10 mouse cellular contexts compared by ENCODE assay signal in genomic region chr16:19761691-19762090, GRCm38 (mm10). TPM values are rescaled to one million over a fixed set of nuclear protein-coding genes. Genes with fewer than 3 reads are reported as not detected.
DNase-seq lines count a peak whose midpoint lies in the region; ATAC-seq lines count a peak whose summit lies in the region.
"Had no signal": no experiment of that assay in that cellular context is flagged by ENCODE, and none has a peak within 500 bp of the region (broad histone marks: within the 10 kb centered on the region; RNA-seq: fewer than 3 reads in every experiment).

No protein-coding gene starts in this region.

- WGBS in heart, embryonic 14.5 days, result 41% methylated on average over 1 of the region's 1 CpGs
- 38% methylated on average over 1 of the region's 1 CpGs for WGBS in forebrain, embryonic 13.5 days
- WGBS in limb, embryonic 15.5 days, result 18% methylated on average over 1 of the region's 1 CpGs
- 38% methylated on average over 1 of the region's 1 CpGs for WGBS in neural tube, embryonic 12.5 days

- no peak for ATAC-seq in heart, embryonic 14.5 days (ENCODE audit: insufficient number of reproducible peaks, insufficient read depth, low FRiP score, low read depth)
- no peak for ATAC-seq in forebrain, embryonic 13.5 days
- no peak for ATAC-seq in limb, embryonic 15.5 days (ENCODE audit: insufficient number of reproducible peaks, low FRiP score, low TSS enrichment, low read depth)
- no peak for ATAC-seq in neural tube, embryonic 12.5 days (ENCODE audit: low FRiP score, low read depth)

- peaks cover 20% of the 10 kb centered on the region for H3K36me3 ChIP-seq in heart, embryonic 14.5 days (ENCODE audit: control insufficient read depth, insufficient read depth, low read length)
- H3K36me3 ChIP-seq in forebrain, embryonic 13.5 days (ENCODE audit: poor library complexity, severe bottlenecking), result peaks cover 26% of the 10 kb centered on the region
- peaks cover 12% of the 10 kb centered on the region for H3K36me3 ChIP-seq in limb, embryonic 15.5 days
- H3K36me3 ChIP-seq in neural tube, embryonic 12.5 days, result peaks cover 16% of the 10 kb centered on the region

- peak overlapping the region in 1 of 2 experiments; percentile 60; a peak in 3 of 4 replicates for H3K4me3 ChIP-seq in heart, embryonic 14.5 days (ENCODE audit: control insufficient read depth in 1 of 2, insufficient read depth in 1 of 2, low read depth in 1 of 2, low read length in 2 of 2)
- H3K4me3 ChIP-seq in forebrain, embryonic 13.5 days, result peak overlapping the region; percentile 77
- peak overlapping the region; percentile 56 for H3K4me3 ChIP-seq in limb, embryonic 15.5 days
- H3K4me3 ChIP-seq in neural tube, embryonic 12.5 days, result peak overlapping the region; percentile 76

- H3K4me2 ChIP-seq in heart, embryonic 14.5 days (ENCODE audit: low read length), result peak overlapping the region; percentile 92
- peak overlapping the region; percentile 79 for H3K4me2 ChIP-seq in forebrain, embryonic 13.5 days
- H3K4me2 ChIP-seq in limb, embryonic 15.5 days, result peak overlapping the region; percentile 85
- peak overlapping the region; percentile 67 for H3K4me2 ChIP-seq in neural tube, embryonic 12.5 days (replicated peaks)

- intact Hi-C loops in heart, postnatal 36 days (cut with DNase I), result no loop called here

- peaks cover 0 to 8% of the 10 kb centered on the region in 2 experiments; a peak in 3 of 4 replicates for H3K4me1 ChIP-seq in heart, embryonic 14.5 days (ENCODE audit: control insufficient read depth in 2 of 2, insufficient read depth in 2 of 2, low read length in 2 of 2)
- peaks cover 17% of the 10 kb centered on the region for H3K4me1 ChIP-seq in forebrain, embryonic 13.5 days
- peaks cover 5% of the 10 kb centered on the region; the same call in 1 of the 2 replicates for H3K4me1 ChIP-seq in limb, embryonic 15.5 days
- H3K4me1 ChIP-seq in neural tube, embryonic 12.5 days, result peaks cover 11% of the 10 kb centered on the region; the same call in 1 of the 2 replicates

- DNase-seq in heart, postnatal 36 days, result no peak
- DNase-seq in urinary bladder, postnatal 25 days (ENCODE audit: low spot score), result no peak
- no peak for DNase-seq in kidney, postnatal 14 days
- no peak for DNase-seq in urinary bladder, postnatal 36 days (ENCODE audit: low spot score in 2 of 2)

- H3K27ac ChIP-seq in heart, embryonic 14.5 days (replicated peaks in 1 of 2; ENCODE audit: control insufficient read depth in 1 of 2, insufficient read depth in 1 of 2, low read depth in 2 of 2, low read length in 2 of 2), result no peak overlapping the region
- H3K27ac ChIP-seq in forebrain, embryonic 13.5 days, result no peak overlapping the region
- no peak overlapping the region for H3K27ac ChIP-seq in limb, embryonic 15.5 days
- H3K27ac ChIP-seq in neural tube, embryonic 12.5 days, result no peak overlapping the region

- no peaks in the 10 kb centered on the region for H3K27me3 ChIP-seq in heart, embryonic 14.5 days (ENCODE audit: control insufficient read depth, insufficient read depth, low read length)
- H3K27me3 ChIP-seq in forebrain, embryonic 13.5 days, result no peaks in the 10 kb centered on the region
- H3K27me3 ChIP-seq in limb, embryonic 15.5 days, result no peaks in the 10 kb centered on the region
- H3K27me3 ChIP-seq in neural tube, embryonic 12.5 days (replicated peaks), result no peaks in the 10 kb centered on the region

- no peaks in the 10 kb centered on the region for H3K9me3 ChIP-seq in heart, embryonic 14.5 days (ENCODE audit: control insufficient read depth, low read length)
- H3K9me3 ChIP-seq in forebrain, embryonic 13.5 days (replicated peaks), result no peaks in the 10 kb centered on the region
- H3K9me3 ChIP-seq in limb, embryonic 15.5 days, result no peaks in the 10 kb centered on the region
- H3K9me3 ChIP-seq in neural tube, embryonic 12.5 days, result 0 out of 2 replicates have a peak, but pooled peaks cover 4% of the 10 kb centered on the region

- H3K9ac ChIP-seq in heart, embryonic 14.5 days (ENCODE audit: low read length), result peak overlapping the region; percentile 76
- H3K9ac ChIP-seq in forebrain, embryonic 13.5 days, result peak overlapping the region; percentile 97
- no peak overlapping the region for H3K9ac ChIP-seq in limb, embryonic 15.5 days
- peak overlapping the region; percentile 89 for H3K9ac ChIP-seq in neural tube, embryonic 12.5 days

RNA-seq across cellular contexts. Expression of gene B3gnt5, which starts 1.7 kb away (rescaled TPM):
- 12.7 and 13.8 TPM in 2 replicates for polyA plus RNA-seq in heart, embryonic 14.5 days (2014; fragmentation: Nextera tagmentation; extraction: Ambion mirVana)
- under 1 TPM; 0.54 to 0.61 TPM for total RNA-seq in heart, postnatal 36 days (2021)
- 50.0 and 59.7 TPM in 2 replicates for polyA plus RNA-seq in forebrain, embryonic 13.5 days (2015; fragmentation: Nextera tagmentation; extraction: Ambion mirVana)
- 12.2 and 13.5 TPM in 2 replicates for polyA plus RNA-seq in limb, embryonic 15.5 days (2015; fragmentation: Nextera tagmentation; extraction: Ambion mirVana)
- polyA plus RNA-seq in neural tube, embryonic 12.5 days (2016; fragmentation: Nextera tagmentation; extraction: Ambion mirVana), result 42.8 and 43.7 TPM in 2 replicates
- total RNA-seq: MEL had no signal

RNA-seq across cellular contexts. Expression of gene Lamp3, which starts 55.5 kb away (rescaled TPM):
- polyA plus RNA-seq in heart, embryonic 14.5 days (2014; fragmentation: Nextera tagmentation; extraction: Ambion mirVana), result not detected in 2 replicates
- total RNA-seq in heart, postnatal 36 days (2021), result not detected
- not detected in 2 replicates for polyA plus RNA-seq in forebrain, embryonic 13.5 days (2015; fragmentation: Nextera tagmentation; extraction: Ambion mirVana)
- not detected in 2 replicates for polyA plus RNA-seq in limb, embryonic 15.5 days (2015; fragmentation: Nextera tagmentation; extraction: Ambion mirVana)
- not detected in 2 replicates for polyA plus RNA-seq in neural tube, embryonic 12.5 days (2016; fragmentation: Nextera tagmentation; extraction: Ambion mirVana)
- total RNA-seq: MEL had no signal
- polyA plus RNA-seq: gonadal fat pad, adult 2 months had no signal
